17 mouse cellular contexts compared by ENCODE assay signal in genomic region chr5:52925006-52925405, GRCm38 (mm10).
"Had no signal": no experiment of that assay in that cellular context is flagged by ENCODE, and none has a peak within 500 bp of the region (broad histone marks: within the 10 kb centered on the region; RNA-seq: fewer than 3 reads in every experiment).

No protein-coding gene starts in this region.

- H3K9me3 ChIP-seq: liver, embryonic 13.5 days; lung, embryonic 15.5 days; neural tube, embryonic 12.5 days; stomach, embryonic 15.5 days had no signal

- H3K4me1 ChIP-seq: liver, embryonic 13.5 days; neural tube, embryonic 12.5 days; stomach, embryonic 15.5 days had no signal

- H3K36me3 ChIP-seq: liver, embryonic 13.5 days; lung, embryonic 15.5 days; neural tube, embryonic 12.5 days; stomach, embryonic 15.5 days had no signal

- DNase-seq: kidney, adult 18-20 months; kidney, adult 9 months; kidney, postnatal 36 days; layer of hippocampus, postnatal 36 days; liver, embryonic 13.5 days; lung, postnatal 10 days; midbrain, embryonic 14.5 days; right cerebral cortex, postnatal 25 days; spleen, adult 18-20 months; thymus, postnatal 25 days had no signal

- H3K9ac ChIP-seq: liver, embryonic 13.5 days; lung, embryonic 15.5 days; neural tube, embryonic 12.5 days; stomach, embryonic 15.5 days had no signal

- H3K27ac ChIP-seq: left cerebral cortex, adult 2 months; liver, embryonic 13.5 days; lung, embryonic 15.5 days; macrophage; neural tube, embryonic 12.5 days; stomach, embryonic 15.5 days had no signal

- ATAC-seq: inflammation-experienced regulatory T-cells, adult 6 months; intestine, embryonic 16.5 days had no signal

- H3K4me2 ChIP-seq: liver, embryonic 13.5 days; lung, embryonic 15.5 days; neural tube, embryonic 12.5 days; stomach, embryonic 15.5 days had no signal

- H3K27me3 ChIP-seq: liver, embryonic 13.5 days; lung, embryonic 15.5 days; neural tube, embryonic 12.5 days; stomach, embryonic 15.5 days had no signal

- H3K4me3 ChIP-seq: left cerebral cortex, adult 2 months; liver, embryonic 13.5 days; lung, embryonic 15.5 days; neural tube, embryonic 12.5 days; stomach, embryonic 15.5 days had no signal
